Mouse (Mus musculus) stomach, embryonic 15.5 days (tissue): ENCODE results near the gene Pm20d2. TPM values are rescaled to one million over a fixed set of nuclear protein-coding genes. Genes with fewer than 3 reads are reported as not detected.

ENCODE experiments used
- ATAC-seq: fragments of 200-750 bp; cut with Nextera tagmentation; 2 replicates; pipeline ENCODE4 v1.8.0; 2017; ENCODE audit warnings: low read depth, moderate number of reproducible peaks, moderate TSS enrichment; ENCODE audit not compliant: insufficient read depth, low FRiP score
- H3K27ac ChIP-seq: fragments of 300-500 bp; sonication (generic); 2 replicates; pipeline ENCODE4 v1.5.1; 2015; ENCODE audit warnings: mild to moderate bottlenecking, inconsistent platforms
- H3K27me3 ChIP-seq: fragments of 300-500 bp; sonication (generic); replicated peaks from 2 replicates; pipeline ENCODE4 v1.6.1; 2015; ENCODE audit warnings: inconsistent platforms
- H3K36me3 ChIP-seq: fragments of 300-500 bp; sonication (generic); 2 replicates; pipeline ENCODE4 v1.6.1; 2015; ENCODE audit warnings: inconsistent platforms
- H3K4me1 ChIP-seq: fragments of 300-500 bp; sonication (generic); 2 replicates; pipeline ENCODE4 v1.6.1; 2015; ENCODE audit warnings: inconsistent platforms
- H3K4me2 ChIP-seq: fragments of 300-500 bp; sonication (generic); 2 replicates; pipeline ENCODE4 v1.6.1; 2015; ENCODE audit warnings: mild to moderate bottlenecking, inconsistent platforms
- H3K4me3 ChIP-seq: fragments of 300-500 bp; sonication (generic); replicated peaks from 2 replicates; pipeline ENCODE4 v1.5.1; 2015; ENCODE audit warnings: inconsistent platforms
- H3K9ac ChIP-seq: fragments of 300-500 bp; sonication (generic); 2 replicates; pipeline ENCODE4 v1.6.1; 2015; ENCODE audit warnings: inconsistent platforms
- H3K9me3 ChIP-seq: fragments of 300-500 bp; sonication (generic); 2 replicates; pipeline ENCODE4 v1.6.1; 2016; ENCODE audit warnings: inconsistent platforms
- WGBS: fragments of 180-500 bp; shearing (Covaris S2); methylation state at CpG from one replicate; pipeline ENCODE4 v1.1.7; 2015; 5-methylcytosine and 5-hydroxymethylcytosine counted together
- polyA plus RNA-seq: library from polyadenylated mRNA; unstranded; fragments of >200 nt; fragmentation: Nextera tagmentation; extraction: Ambion mirVana; gene quantifications from 2 replicates; pipeline ENCODE4 v1.2.1, GENCODE M21; 2015

The Pm20d2 gene
- polyA plus RNA-seq, 1 experiment from 2014 or later: 1.2 TPM

DNA sequence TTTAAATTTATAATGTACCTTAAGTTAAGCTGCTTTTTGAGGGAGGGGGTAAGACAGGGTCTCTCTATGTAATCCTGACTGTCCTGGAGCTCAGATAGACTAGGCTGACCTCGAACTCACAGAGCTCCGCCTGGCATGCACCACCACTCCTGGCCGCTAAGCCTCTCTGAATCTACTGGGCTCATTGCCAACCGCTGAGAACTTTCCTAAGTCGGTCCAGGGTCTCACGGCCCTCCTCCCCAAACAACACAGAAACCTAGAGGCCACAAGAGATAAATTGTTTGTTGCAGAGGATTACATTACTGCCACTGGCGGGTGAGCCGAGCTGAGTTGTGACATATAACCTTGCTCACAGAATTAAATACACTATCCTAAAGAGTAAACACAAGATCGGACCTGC lies 1.4 kb downstream of the Pm20d2 start:
- Histone ChIP-seq H3K27me3 (no peaks in the 10 kb centered on the region), H3K4me1 (0 out of 2 replicates have a peak, but pooled peaks cover 4% of the 10 kb centered on the region), H3K27ac (0 out of 2 replicates have a peak overlapping the region, but pooled peaks have one; percentile 91), H3K9ac (no peak overlapping the region), H3K4me3 (peak overlapping the region; percentile 70; the same call in 1 of the 2 replicates), H3K9me3 (no peaks in the 10 kb centered on the region), H3K36me3 (no peaks in the 10 kb centered on the region), H3K4me2 (peak overlapping the region; percentile 93)
- WGBS: 10% methylated on average over 9 of the region's 9 CpGs
- ATAC-seq: no peak

DNA sequence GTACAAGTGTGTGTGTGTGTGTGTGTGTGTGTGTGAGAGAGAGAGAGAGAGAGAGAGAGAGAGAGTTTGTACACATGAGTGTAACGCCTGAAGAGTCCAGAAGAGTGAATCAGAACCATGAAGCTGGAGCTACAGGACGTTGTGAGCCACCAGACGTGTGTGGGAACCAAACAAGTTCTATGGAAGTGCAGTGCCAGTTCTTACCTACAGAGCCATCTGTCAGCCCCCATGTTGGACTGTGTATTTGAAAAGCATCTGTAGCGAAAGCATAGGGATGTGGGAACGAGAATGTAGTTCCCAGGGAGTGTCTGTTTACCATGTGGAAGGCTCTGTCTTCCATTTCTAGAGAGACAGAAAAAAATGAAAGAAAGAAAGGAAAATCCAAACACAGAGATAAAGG lies 6.1 kb downstream of the Pm20d2 start:
- Histone ChIP-seq H3K36me3 (no peaks in the 10 kb centered on the region), H3K4me2 (no peak overlapping the region), H3K4me3 (no peak overlapping the region), H3K27ac (no peak overlapping the region), H3K9me3 (no peaks in the 10 kb centered on the region), H3K9ac (no peak overlapping the region), H3K4me1 (no peaks in the 10 kb centered on the region), H3K27me3 (no peaks in the 10 kb centered on the region)
- ATAC-seq: no peak
- WGBS: 77% methylated on average over 5 of the region's 5 CpGs

DNA sequence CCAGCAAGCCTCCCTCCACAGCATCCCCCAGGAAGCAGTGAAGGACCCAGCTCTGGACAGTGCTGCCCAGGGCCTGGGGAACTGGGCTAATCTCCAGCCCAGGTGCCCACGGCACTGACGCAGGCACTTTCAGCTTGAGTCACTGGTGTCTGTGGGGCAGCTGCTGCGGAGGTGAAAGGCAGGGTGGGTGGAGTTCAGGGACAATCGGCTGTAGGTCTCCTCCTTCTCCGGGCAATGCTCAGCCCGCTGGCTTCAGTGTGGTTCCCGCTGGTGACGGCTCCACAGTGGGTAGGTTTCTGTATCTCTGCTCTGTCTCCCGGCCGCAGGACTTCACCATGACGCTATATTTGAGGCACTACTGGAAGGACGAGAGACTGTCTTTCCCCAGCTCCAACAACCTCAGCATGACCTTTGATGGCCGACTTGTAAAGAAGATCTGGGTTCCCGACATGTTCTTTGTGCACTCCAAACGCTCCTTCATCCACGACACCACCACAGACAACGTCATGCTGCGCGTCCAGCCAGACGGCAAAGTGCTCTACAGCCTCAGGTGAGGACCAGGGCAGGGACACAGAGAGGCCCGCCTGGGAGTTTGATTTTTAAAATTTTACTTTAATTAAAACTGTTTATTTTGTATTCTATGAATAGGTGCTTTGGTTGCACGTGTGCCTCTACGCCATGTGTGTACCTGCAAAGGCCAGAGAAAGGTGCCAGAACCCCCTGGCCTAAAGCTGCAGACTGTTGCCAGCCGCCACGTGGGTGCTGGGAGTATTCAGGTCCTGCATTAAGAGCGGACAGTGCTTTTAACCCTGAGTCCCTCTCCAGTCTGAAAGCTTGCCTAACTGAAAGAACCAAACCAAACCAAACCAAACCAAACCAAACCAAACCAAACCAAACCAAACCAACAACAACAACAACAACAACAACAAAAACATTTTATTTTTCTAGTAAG lies 37.2 kb downstream of the Pm20d2 start:
- H3K36me3 ChIP-seq: no peaks in the 10 kb centered on the region
- WGBS: 85% methylated on average over 26 of the region's 26 CpGs
- no peaks in the 10 kb centered on the region for H3K9me3 ChIP-seq
- no peak overlapping the region for H3K4me3 ChIP-seq
- ATAC-seq: no peak
- no peak overlapping the region for H3K9ac ChIP-seq
- H3K4me1 ChIP-seq: no peaks in the 10 kb centered on the region; the same call in 1 of the 2 replicates
- H3K27ac ChIP-seq: no peak overlapping the region
- H3K27me3 ChIP-seq: 0 out of 2 replicates have a peak, but pooled peaks cover 2% of the 10 kb centered on the region
- H3K4me2 ChIP-seq: no peak overlapping the region

DNA sequence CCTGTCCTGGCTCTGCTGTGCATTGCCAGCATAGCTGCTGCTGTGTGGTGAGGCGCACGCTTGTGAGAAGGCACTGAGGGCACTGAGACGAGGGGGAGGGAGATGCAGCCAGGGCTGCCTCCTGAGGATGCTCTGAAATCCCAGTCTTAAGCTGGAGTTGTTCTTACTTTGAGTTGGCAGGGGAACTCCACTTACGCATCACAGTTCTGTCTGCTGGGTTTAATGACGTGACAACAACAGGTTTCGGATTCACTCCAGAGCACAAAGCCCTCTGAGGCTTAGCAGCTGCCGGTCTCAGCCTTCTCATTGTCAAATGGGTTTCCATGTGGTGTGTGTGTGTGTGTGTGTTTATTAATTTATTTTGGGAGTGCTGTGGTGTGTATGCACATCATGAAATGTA lies 40.4 kb downstream of the Pm20d2 start:
- H3K27ac ChIP-seq: no peak overlapping the region
- no peaks in the 10 kb centered on the region for H3K9me3 ChIP-seq
- no peaks in the 10 kb centered on the region; the same call in 1 of the 2 replicates for H3K4me1 ChIP-seq
- WGBS: 68% methylated on average over 7 of the region's 7 CpGs
- H3K4me3 ChIP-seq: no peak overlapping the region
- no peaks in the 10 kb centered on the region for H3K36me3 ChIP-seq
- no peak for ATAC-seq
- no peak overlapping the region for H3K9ac ChIP-seq
- H3K4me2 ChIP-seq: no peak overlapping the region
- H3K27me3 ChIP-seq: 0 out of 2 replicates have a peak, but pooled peaks cover 4% of the 10 kb centered on the region

DNA sequence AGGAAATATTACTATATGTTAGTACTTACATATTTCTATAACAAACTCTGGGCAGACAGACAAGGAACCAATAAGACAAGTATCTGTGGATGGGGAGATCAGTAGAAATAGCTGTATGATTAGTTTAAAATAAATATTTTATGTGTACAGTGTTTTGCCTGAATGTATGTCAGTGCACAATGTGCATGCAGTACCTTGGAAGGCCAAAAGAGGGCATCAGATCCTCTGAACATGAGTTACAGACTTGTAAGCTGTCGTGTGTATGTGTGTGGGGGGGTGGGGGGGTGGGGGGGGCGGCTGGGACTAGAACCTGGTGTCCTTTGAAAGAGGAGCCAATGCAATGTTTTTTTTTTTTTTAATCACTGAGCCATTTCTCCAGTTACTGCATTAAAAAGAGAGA lies 41.7 kb downstream of the Pm20d2 start:
- Histone ChIP-seq H3K27me3 (0 out of 2 replicates have a peak, but pooled peaks cover 4% of the 10 kb centered on the region), H3K4me3 (no peak overlapping the region), H3K4me2 (no peak overlapping the region), H3K9ac (no peak overlapping the region), H3K27ac (no peak overlapping the region), H3K36me3 (no peaks in the 10 kb centered on the region), H3K9me3 (no peaks in the 10 kb centered on the region), H3K4me1 (no peaks in the 10 kb centered on the region; the same call in 1 of the 2 replicates)
- ATAC-seq: no peak
- WGBS: 7% methylated on average over 2 of the region's 2 CpGs

DNA sequence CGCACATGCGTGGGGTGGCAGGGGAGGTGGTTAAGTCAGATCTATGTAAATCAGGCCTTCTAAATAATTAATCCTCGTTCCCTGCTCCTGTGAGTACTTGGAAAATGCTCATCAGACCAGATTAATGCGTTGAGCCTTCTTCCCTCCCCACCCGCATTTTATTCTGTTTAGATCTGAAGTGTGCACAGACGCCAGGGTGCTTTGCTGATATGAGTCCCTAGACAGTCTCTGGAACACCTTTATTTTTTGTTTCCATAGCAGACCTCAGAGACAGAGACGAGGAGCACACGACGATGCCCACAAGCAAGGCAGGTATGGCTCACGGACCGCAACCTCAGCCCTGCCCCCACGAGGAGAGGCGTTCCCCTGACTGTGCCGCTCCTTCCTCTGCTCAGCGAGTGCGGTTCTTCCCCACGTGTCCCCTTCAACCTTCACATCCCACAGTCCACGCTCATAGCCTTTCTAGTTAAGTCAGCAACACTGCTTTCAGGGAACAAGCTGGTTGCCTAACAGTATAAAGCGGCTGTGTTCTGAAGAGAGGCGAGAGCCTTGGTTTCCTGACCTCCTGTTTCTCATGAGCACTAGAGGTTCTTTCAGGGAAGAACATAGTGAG lies 42.8 kb downstream of the Pm20d2 start:
- Histone ChIP-seq H3K9ac (no peak overlapping the region), H3K27ac (no peak overlapping the region), H3K9me3 (no peaks in the 10 kb centered on the region), H3K4me3 (no peak overlapping the region), H3K27me3 (0 out of 2 replicates have a peak, but pooled peaks cover 4% of the 10 kb centered on the region), H3K4me1 (no peaks in the 10 kb centered on the region; the same call in 1 of the 2 replicates), H3K36me3 (no peaks in the 10 kb centered on the region), H3K4me2 (peak overlapping the region; percentile 26; the same call in 1 of the 2 replicates)
- WGBS: 39% methylated on average over 20 of the region's 20 CpGs
- no peak for ATAC-seq

DNA sequence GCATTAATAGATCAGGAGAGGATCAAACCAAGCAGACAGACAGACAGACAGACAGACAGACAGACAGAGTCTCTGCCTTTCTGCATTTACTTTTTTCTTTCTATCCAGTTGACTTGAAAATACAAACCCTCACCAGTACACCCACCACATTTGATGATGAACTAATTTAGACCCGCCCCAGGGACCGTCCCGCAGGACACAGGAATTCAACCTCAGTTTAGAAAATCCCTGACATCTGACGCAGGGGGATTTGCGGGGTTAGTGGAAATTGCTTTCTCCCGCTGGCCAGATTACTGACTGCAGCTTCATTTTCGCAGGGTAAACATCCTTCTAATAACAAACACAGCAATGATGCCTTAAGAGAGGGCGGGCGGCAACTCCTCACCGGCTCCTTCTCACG lies 57.3 kb downstream of the Pm20d2 start, which contains the start of gene Gabrr1:
Gene Gabrr1 (plus strand): TSS at position 301 of the 400 bp plus-strand sequence.
- Histone ChIP-seq H3K4me1 (no peaks in the 10 kb centered on the region), H3K27ac (no peak within 1 kb of the TSS), H3K4me3 (no peak within 1 kb of the TSS), H3K4me2 (no peak within 1 kb of the TSS), H3K9me3 (no peaks in the 10 kb centered on the region), H3K27me3 (no peaks in the 10 kb centered on the region), H3K36me3 (no peaks in the 10 kb centered on the region), H3K9ac (no peak within 1 kb of the TSS)
- 59% methylated on average over 11 of the region's 11 CpGs for WGBS
- ATAC-seq: no peak

DNA sequence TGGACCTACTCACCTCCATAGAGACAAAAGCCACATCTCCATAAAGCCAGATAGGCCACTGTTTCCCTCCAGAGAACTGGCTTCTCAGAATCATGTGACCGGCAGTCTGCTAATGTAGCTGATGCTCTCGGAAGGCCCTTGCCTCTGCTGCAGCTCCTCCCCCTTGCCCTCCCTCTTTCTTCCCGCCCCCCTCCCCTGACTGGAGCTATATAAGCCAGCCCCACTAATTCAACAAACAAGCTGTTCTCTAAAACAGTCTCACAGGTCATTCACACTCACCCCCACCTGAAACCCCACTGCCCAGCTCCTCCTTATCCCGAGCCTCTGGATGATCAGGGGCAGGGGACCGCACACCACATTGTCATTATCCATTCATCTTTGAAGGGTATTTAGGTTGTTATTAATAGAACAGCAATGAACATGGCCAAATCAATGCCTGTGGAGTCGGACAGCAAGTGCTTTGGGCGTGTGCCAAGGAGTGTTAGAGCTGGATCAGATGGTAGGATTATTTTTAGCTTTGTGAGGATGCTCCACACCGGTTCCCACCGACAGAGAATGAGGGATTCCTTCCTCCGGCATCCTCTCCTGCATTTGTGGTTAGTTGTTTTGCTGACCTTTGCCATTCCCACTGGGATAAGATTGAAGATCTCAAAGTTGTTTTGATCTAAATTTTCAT lies 64.0 kb downstream of the Pm20d2 start:
- Histone ChIP-seq H3K9me3 (no peaks in the 10 kb centered on the region), H3K4me3 (no peak overlapping the region), H3K27me3 (no peaks in the 10 kb centered on the region), H3K4me2 (no peak overlapping the region), H3K9ac (no peak overlapping the region), H3K27ac (no peak overlapping the region), H3K4me1 (no peaks in the 10 kb centered on the region), H3K36me3 (no peaks in the 10 kb centered on the region)
- 50% methylated on average over 10 of the region's 10 CpGs for WGBS
- no peak for ATAC-seq

DNA sequence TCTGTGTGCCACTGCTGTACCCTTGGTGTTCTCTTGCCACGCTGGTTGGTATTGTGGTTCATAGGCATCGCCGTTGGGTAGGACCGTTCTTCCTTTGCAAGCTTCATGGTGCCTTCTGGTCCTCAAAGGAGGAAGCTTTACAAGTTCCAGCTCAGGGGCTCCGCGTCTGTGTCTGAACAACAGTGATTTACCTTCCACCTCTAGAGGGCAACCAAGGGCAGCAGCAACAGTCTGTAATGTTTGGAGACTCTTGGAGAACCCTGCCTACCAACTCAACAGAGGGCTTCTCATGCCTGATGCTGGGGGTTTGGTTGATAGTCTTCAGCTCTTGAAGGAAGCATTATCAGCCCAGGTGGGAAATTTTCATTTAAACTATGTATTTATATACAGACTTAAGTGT lies 65.0 kb downstream of the Pm20d2 start:
- H3K27me3 ChIP-seq: no peaks in the 10 kb centered on the region
- H3K9me3 ChIP-seq: no peaks in the 10 kb centered on the region
- no peak overlapping the region for H3K9ac ChIP-seq
- no peaks in the 10 kb centered on the region for H3K4me1 ChIP-seq
- H3K4me3 ChIP-seq: no peak overlapping the region
- WGBS: 79% methylated on average over 6 of the region's 6 CpGs
- H3K36me3 ChIP-seq: no peaks in the 10 kb centered on the region
- ATAC-seq: no peak
- H3K27ac ChIP-seq: no peak overlapping the region
- H3K4me2 ChIP-seq: no peak overlapping the region
